Mouse (Mus musculus): Measurements from ENCODE around the gene Olfr324.

Olfr324 gene

GRCm38 (mm10) chr11:58594814-58595213 lies at the start of gene Olfr324:
Olfr324 (plus strand) TSS chr11:58595114.
- in situ Hi-C loops (cut with MboI; ENCODE audit: unreplicated experiment in 2 of 2) = no loop called here

DNA sequence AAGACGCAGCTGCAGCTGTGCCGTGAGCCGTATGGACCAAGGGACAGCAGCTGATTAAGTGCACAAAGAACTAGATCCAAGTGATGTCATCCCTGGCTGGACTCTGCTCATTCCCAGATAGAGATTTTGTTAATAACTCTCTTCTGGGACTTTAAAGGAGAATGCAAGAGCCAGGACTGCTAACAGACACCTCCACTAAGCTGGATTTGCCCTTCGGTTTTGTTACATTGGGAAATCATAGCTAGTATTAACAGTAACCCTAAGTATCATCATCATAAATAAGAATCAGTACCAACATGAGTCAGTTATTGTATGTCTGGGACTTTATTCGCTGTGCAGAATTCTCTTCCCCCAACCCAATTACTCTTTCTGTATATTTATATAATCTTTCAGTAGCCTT lies 48.6 kb upstream of the Olfr324 start, which contains the start of gene Olfr329-ps:
TSS of gene Olfr329-ps (minus strand) at position 101 of the 400 bp plus-strand sequence.
- in situ Hi-C loops (cut with MboI; ENCODE audit: unreplicated experiment in 2 of 2) = no loop called here

GRCm38 (mm10) chr11:58555536-58555935 lies 39.4 kb upstream of the Olfr324 start, which contains the start of gene Olfr328:
Olfr328 (minus strand) TSS chr11:58555636.
- in situ Hi-C loops (cut with MboI; ENCODE audit: unreplicated experiment in 2 of 2) = no loop called here

- in situ Hi-C loops (cut with MboI; ENCODE audit: unreplicated experiment in 2 of 2) = no loop called here
These were observed 24.5 kb upstream of the Olfr324 start, which contains the start of gene Olfr224 for GRCm38 (mm10) chr11:58570405-58570804. Olfr224 (minus strand) TSS chr11:58570553.

DNA sequence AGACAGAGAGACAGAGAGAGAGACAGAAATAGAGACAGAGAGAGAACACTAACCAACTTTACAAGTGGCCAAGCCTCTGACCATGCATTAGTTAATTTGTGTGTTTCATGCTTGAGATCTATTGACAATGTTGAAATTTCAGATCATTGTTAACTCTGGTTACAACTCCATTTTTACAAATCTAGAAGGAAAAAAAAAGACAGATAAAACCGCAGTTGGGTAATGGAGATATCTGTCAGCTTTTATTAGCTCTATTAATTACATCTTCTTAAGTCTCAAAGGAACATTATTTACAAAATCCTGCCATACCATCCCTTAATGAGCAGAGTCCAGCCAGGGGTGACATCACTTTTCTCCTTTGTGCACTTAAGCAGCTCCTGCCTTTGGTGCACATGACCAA lies 17.5 kb upstream of the Olfr324 start, which contains the start of gene Olfr325:
TSS of gene Olfr325 (plus strand) at position 301 of the 400 bp plus-strand sequence.
- in situ Hi-C loops (cut with MboI; ENCODE audit: unreplicated experiment in 2 of 2) = no loop called here

DNA sequence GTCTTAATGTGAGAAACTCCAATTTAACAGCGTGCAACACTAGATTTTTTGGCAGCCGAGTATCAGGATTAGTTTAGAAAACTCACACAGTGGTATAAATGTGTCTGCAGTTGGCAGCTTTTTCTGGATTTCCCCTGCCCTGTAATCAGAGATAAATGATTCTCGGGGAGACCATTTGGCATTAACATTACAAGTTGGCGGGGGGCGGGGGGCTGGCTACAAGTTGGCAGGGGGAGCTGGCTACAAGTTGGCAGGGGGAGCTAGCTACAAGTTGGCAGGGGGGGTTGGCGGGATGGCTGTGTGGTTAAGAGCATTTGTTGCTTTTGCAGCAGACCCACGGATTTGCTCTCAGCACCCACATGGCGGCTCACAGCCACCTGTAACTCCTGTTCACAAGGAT lies 16.3 kb upstream of the Olfr324 start:
- in situ Hi-C loops (cut with MboI; ENCODE audit: unreplicated experiment in 2 of 2) = no loop called here

- in situ Hi-C loops (cut with MboI; ENCODE audit: unreplicated experiment in 2 of 2) = no loop called here
These were observed 7.0 kb upstream of the Olfr324 start for GRCm38 (mm10) chr11:58587898-58588348.

DNA sequence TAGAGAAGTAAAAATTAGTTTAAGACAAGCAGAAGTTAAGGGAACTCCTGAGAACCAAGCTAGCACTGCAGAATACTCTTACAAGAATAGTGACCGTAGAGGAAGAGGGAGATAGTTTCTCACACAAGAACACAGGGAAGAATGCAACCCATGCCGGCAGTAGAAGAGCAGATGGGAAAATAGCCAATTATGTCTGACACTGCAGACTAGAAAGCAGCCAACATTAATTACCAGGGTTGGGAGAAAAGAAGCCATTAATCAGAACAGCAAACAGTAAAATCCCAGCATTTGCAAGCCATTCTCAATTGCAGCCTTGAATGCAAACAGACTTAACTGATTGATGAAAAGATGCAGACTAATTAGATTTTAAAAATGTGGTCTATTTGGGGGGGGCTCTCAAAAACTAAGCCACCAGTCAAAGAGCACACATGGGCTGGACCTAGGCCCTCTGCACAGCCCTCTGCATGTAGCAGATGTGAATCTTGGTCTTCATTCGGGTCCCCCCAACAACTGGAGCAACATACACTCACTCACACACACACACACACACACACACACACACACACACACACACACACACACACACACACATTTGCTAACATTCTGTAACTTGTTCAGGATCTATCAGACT lies 6.2 kb upstream of the Olfr324 start:
- in situ Hi-C loops (cut with MboI; ENCODE audit: unreplicated experiment in 2 of 2) = no loop called here

- in situ Hi-C loops (cut with MboI; ENCODE audit: unreplicated experiment in 2 of 2) = no loop called here
These were observed 2.9 kb downstream of the Olfr324 start for GRCm38 (mm10) chr11:58597837-58598236.

- in situ Hi-C loops (cut with MboI; ENCODE audit: unreplicated experiment in 2 of 2) = no loop called here
These were observed 7.1 kb downstream of the Olfr324 start for GRCm38 (mm10) chr11:58602062-58602461.

DNA sequence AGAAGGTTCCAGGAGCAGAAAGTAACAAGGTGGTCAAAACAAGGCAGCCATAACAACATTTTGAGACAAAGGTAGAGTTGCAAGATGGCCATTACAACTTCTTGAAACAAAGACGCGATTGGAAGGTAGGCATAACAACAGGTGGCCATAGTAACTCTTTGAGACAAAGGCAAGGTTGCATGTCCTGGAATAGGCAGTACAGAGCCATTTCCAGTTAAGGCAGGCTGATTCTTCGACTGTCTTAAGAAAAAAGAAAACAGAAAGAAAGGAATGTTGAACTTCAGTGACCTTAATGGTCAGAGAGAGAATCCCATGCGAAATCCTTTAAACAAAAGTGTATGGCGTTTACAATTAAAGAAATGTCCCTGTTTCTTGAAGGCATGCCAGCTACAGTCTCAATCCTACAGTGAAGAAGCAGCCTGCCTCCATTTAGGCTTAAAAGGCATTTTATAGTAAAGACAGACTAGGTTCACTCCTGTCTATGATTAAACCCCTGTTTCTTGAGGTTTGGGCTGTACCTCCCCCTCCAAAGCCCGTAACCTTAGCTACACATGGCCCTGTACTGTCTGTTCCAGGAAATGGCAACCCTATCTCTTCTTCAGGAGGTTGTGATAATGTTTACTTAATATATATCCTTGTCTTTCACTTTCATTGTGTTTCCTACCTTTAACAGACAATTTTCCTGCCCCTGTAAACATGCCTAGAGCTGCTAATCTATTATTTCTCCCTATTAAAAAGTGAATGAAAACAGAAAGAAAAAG lies 8.1 kb downstream of the Olfr324 start:
- in situ Hi-C loops (cut with MboI; ENCODE audit: unreplicated experiment in 2 of 2) = no loop called here

DNA sequence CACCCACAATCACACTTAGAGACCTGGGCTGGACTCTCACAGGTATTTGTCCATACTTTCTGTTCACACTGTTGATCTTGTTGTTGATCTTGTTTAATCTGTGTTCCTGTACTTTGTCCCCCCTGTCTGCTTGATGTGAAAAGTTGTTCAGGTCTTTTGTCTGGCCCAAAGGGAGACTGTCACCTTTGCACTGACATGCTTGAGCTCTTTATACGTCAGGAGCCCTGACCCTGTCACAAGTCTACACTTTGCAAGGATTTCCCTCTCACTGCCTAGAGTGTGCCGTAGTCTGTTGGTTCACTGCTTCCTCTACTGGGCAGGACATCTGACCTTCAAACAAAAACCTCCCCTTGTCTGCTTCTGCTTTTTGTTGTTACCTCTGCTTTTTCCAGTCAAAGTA lies 9.8 kb downstream of the Olfr324 start:
- in situ Hi-C loops (cut with MboI; ENCODE audit: unreplicated experiment in 2 of 2) = no loop called here

DNA sequence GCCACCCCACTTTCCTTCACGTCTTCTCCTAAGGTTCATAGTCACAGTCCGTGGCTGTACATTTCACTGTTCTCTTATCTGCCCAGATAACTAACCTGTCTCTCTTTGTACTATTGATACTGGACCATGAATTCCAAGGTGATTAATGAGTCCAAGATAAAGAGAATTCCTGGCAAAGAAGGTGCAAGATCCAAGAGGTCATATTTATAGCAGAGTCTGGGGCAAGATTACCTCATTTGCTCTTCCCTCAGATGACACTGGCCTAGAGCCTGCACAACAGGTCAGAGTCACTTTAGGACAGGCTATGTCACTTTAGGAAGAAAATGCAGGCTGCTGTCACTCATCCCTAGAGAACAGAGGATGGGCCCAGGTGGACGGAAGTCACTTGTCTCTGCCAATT lies 10.3 kb downstream of the Olfr324 start:
- in situ Hi-C loops (cut with MboI; ENCODE audit: unreplicated experiment in 2 of 2) = no loop called here

GRCm38 (mm10) chr11:58606177-58606919 lies 11.4 kb downstream of the Olfr324 start:
- in situ Hi-C loops (cut with MboI; ENCODE audit: unreplicated experiment in 2 of 2) = no loop called here

GRCm38 (mm10) chr11:58607030-58607429 lies 12.1 kb downstream of the Olfr324 start:
- in situ Hi-C loops (cut with MboI; ENCODE audit: unreplicated experiment in 2 of 2) = no loop called here

GRCm38 (mm10) chr11:58613359-58613758 lies 18.4 kb downstream of the Olfr324 start:
- in situ Hi-C loops (cut with MboI; ENCODE audit: unreplicated experiment in 2 of 2) = no loop called here

- in situ Hi-C loops (cut with MboI; ENCODE audit: unreplicated experiment in 2 of 2) = no loop called here
These were observed 19.6 kb downstream of the Olfr324 start for GRCm38 (mm10) chr11:58614526-58614925.

- in situ Hi-C loops (cut with MboI; ENCODE audit: unreplicated experiment in 2 of 2) = no loop called here
These were observed 21.1 kb downstream of the Olfr324 start, which contains the start of gene 2210407C18Rik for GRCm38 (mm10) chr11:58615975-58616374. 2210407C18Rik (minus strand) TSS chr11:58616075.

- in situ Hi-C loops (cut with MboI; ENCODE audit: unreplicated experiment in 2 of 2) = no loop called here
These were observed 23.5 kb downstream of the Olfr324 start for GRCm38 (mm10) chr11:58618369-58618768.

DNA sequence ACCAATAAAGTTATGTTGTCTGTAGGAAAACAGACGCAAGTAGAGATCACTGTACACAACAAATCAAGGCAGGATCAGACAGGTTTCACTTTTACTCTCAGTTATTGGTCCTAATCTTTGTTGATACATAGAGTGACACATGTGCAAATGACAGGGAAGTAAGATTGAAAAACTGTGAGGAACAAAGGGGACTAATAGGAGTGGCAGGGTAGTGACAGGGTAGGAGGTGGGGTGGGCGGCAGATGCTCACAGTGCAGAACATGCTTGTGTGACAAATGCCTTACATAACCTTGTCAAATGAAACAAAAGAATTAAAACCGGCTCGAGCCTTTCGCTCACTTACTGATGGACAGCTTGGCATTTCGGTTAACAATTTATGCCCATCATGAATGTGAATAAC lies 23.9 kb downstream of the Olfr324 start:
- in situ Hi-C loops (cut with MboI; ENCODE audit: unreplicated experiment in 2 of 2) = no loop called here

DNA sequence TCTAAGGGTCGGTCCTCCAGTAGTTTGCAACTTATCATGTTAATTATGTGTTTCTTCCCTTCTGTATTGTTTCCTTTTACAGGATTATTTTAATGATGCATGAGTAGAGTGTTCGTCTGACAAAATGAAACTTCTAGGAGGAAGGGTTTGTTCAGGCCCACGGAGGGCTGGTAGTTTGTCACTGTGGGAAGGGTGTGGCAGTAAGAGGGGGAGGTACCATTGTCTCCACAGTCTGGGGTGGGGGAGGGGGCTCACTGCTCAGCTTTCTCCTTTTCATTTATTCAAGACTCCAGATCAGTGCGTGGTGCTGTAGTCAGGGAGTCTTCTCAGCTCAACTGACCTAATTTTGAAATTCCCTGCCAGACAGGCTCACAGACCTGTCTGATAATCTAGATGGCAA lies 31.2 kb downstream of the Olfr324 start:
- in situ Hi-C loops (cut with MboI; ENCODE audit: unreplicated experiment in 2 of 2) = loop anchor here in 1 of 2 experiments (25.0 kb wide), 2 partner anchors 564 to 814 kb away; partner anchors contain the start of gene Sap30l

All from v-Abl transformed pro-B cells (cell line).